Mouse (Mus musculus) liver, embryonic 11.5 days (tissue): Measurements from ENCODE around the gene Lat2. TPM values are rescaled to one million over a fixed set of nuclear protein-coding genes. Genes with fewer than 3 reads are reported as not detected.
A peak's percentile ranks its signal among the peaks of the same experiment; 100 is the strongest.

Experiments
- ATAC-seq: fragments of 200-750 bp; cut with Nextera tagmentation; replicated peaks from 2 replicates; pipeline ENCODE4 v1.8.0; 2017; ENCODE audit warnings: moderate number of reproducible peaks, mild to moderate bottlenecking, moderate TSS enrichment, moderate library complexity; ENCODE audit not compliant: low FRiP score
- DNase-seq: peaks from one replicate; pipeline ENCODE4 v3.0.0-alpha.2; 2017; ENCODE audit warnings: low spot score
- H3K27ac ChIP-seq: fragments of 300-500 bp; sonication (generic); 2 replicates; pipeline ENCODE4 v1.5.1; 2014; ENCODE audit warnings: mild to moderate bottlenecking, low read depth, low read length, control low read depth
- H3K27me3 ChIP-seq: fragments of 300-500 bp; sonication (generic); replicated peaks from 2 replicates; pipeline ENCODE4 v1.6.1; 2014; ENCODE audit warnings: low read length, mixed read lengths; ENCODE audit not compliant: control insufficient read depth, insufficient read depth
- H3K36me3 ChIP-seq: fragments of 300-500 bp; sonication (generic); 2 replicates; pipeline ENCODE4 v1.6.1; 2014; ENCODE audit warnings: mild to moderate bottlenecking, low read length, moderate library complexity, mixed read lengths; ENCODE audit not compliant: control insufficient read depth, insufficient read depth
- H3K4me1 ChIP-seq: fragments of 300-500 bp; sonication (generic); replicated peaks from 2 replicates; pipeline ENCODE4 v1.6.1; 2014; ENCODE audit warnings: low read length, mixed read lengths; ENCODE audit not compliant: control insufficient read depth, insufficient read depth
- H3K4me2 ChIP-seq: fragments of 300-500 bp; sonication (generic); 2 replicates; pipeline ENCODE4 v1.6.1; 2014; ENCODE audit warnings: mild to moderate bottlenecking, control low read depth, moderate library complexity
- H3K4me3 ChIP-seq: fragments of 300-500 bp; sonication (generic); 2 replicates; pipeline ENCODE4 v1.5.1; 2014; ENCODE audit warnings: low read depth, low read length, control low read depth
- H3K9ac ChIP-seq: fragments of 300-500 bp; sonication (generic); 2 replicates; pipeline ENCODE4 v1.6.1; 2014; ENCODE audit warnings: low read depth, low read length, control low read depth
- H3K9me3 ChIP-seq: fragments of 300-500 bp; sonication (generic); 2 replicates; pipeline ENCODE4 v1.6.1; 2016; ENCODE audit warnings: low read length, inconsistent platforms, mixed read lengths; ENCODE audit not compliant: control insufficient read depth
- WGBS: fragments of 180-500 bp; shearing (Covaris S2); extraction: QIAGEN DNeasy Blood & Tissue Kit; methylation state at CpG from one replicate; pipeline ENCODE4 v1.1.7; 2014; 5-methylcytosine and 5-hydroxymethylcytosine counted together
- polyA plus RNA-seq: library from polyadenylated mRNA; unstranded; fragments of >200 nt; fragmentation: Nextera tagmentation; extraction: Ambion mirVana; gene quantifications from 2 replicates; pipeline ENCODE4 v1.2.1, GENCODE M21; 2014

The Lat2 gene
- polyA plus RNA-seq, 1 experiment from 2014 or later: 2.1 TPM

DNA sequence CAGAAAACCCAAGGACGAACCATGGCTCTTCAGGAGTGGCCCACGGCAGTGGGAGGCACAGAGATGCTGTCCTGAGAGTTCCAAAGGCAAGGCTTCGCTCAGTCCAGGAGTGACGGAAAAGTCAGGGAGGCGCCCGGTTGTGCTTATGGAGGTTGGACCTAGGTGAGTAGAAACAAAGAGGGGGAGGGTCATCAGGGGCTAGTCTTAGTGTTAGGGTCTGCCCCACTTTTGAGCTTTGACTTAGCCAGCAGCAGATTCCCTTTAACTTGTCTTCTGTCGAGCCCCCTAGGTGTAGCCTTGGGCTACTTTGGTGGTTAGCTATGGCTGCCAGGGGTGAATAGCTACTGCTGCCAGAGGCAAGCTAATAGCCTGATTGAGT lies 54.8 kb downstream of the Lat2 start, which contains the start of gene Syna:
Syna (minus strand) TSS at position 101 of the 379 bp plus-strand sequence.
- WGBS: 89% methylated on average over 7 of the region's 7 CpGs
- Histone ChIP-seq H3K9me3 (no peaks in the 10 kb centered on the region), H3K4me1 (peaks cover 8% of the 10 kb centered on the region), H3K4me2 (no peak within 1 kb of the TSS), H3K4me3 (no peak within 1 kb of the TSS), H3K27me3 (no peaks in the 10 kb centered on the region), H3K36me3 (no peaks in the 10 kb centered on the region), H3K27ac (no peak within 1 kb of the TSS), H3K9ac (no peak within 1 kb of the TSS)
- DNase-seq: no peak
- no peak for ATAC-seq

DNA sequence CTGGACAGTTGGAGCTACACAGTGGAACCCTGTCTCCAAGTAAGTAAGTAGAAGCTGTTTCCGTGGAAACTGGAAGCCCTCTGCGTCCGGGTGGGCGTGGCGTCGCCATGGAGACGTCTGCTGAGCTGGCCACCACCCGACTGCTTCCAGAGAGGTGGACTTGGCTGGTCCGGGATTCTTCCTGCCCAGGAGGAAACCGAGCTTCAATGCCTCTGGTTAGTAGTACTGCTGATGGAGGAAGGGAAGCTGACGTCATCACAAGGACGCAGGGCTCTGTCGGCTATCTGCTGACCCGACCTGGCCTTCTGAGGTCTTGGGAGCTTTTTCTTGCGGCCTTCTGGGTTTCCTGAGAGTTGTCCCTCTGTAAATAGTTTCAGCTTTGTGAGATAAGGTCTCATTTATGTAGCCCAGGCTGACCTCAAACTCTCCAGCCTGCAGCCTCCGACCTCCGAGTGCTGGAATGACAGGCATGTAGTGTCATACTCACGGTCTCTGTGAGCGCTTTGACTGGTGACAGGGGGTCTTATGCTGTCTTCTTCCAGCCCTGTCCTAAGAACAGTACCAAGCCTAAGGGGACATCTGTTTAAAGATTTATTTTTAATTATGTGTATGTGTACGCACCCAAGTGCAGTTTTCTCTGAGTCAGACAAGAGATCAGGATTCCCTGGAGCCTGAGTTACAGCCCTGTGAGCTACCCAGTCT lies 59.2 kb downstream of the Lat2 start:
- H3K4me3 ChIP-seq: no peak overlapping the region
- peaks cover 24% of the 10 kb centered on the region for H3K4me1 ChIP-seq
- no peaks in the 10 kb centered on the region for H3K36me3 ChIP-seq
- H3K9ac ChIP-seq: no peak overlapping the region
- no peak overlapping the region for H3K27ac ChIP-seq
- H3K27me3 ChIP-seq: no peaks in the 10 kb centered on the region
- 12% methylated on average over 20 of the region's 20 CpGs for WGBS
- ATAC-seq: 0 out of 2 replicates have a peak, but pooled peaks have one; percentile 12
- DNase-seq: peak; percentile 63
- H3K4me2 ChIP-seq: peak overlapping the region; percentile 28
- no peaks in the 10 kb centered on the region for H3K9me3 ChIP-seq

DNA sequence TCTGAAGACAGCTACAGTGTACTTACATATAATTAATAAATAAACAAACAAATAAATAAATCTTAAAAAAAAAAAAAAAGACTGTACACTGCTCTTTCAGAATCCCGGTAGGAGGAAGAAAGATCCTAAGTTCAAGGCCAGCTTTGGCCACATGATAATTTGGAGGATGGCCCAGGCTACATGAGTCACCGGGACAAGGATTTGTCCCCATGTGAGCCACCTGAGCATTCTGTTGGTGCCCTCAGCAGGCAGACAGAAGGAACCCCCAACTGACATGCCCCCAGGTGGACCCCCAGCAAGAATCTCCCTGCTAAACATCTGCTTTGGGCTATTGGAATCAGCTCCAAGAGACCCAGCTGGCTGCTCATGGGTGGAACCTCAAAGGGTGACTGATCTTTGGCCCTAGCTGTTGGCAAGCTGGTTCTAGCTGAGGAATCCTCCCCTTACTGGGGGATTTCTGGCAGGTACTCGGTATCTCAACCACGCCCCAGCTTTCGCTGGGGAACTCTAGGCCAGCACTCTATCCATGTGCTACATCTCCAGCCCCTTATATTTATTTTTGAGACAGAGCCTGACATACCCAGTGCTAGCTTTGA lies 60.8 kb downstream of the Lat2 start:
- no peak overlapping the region for H3K9ac ChIP-seq
- H3K36me3 ChIP-seq: no peaks in the 10 kb centered on the region
- H3K4me1 ChIP-seq: peaks cover 24% of the 10 kb centered on the region
- H3K4me3 ChIP-seq: no peak overlapping the region
- H3K9me3 ChIP-seq: no peaks in the 10 kb centered on the region
- DNase-seq: no peak
- H3K4me2 ChIP-seq: no peak overlapping the region
- ATAC-seq: no peak
- H3K27ac ChIP-seq: no peak overlapping the region
- 87% methylated on average over 5 of the region's 5 CpGs for WGBS
- H3K27me3 ChIP-seq: no peaks in the 10 kb centered on the region

DNA sequence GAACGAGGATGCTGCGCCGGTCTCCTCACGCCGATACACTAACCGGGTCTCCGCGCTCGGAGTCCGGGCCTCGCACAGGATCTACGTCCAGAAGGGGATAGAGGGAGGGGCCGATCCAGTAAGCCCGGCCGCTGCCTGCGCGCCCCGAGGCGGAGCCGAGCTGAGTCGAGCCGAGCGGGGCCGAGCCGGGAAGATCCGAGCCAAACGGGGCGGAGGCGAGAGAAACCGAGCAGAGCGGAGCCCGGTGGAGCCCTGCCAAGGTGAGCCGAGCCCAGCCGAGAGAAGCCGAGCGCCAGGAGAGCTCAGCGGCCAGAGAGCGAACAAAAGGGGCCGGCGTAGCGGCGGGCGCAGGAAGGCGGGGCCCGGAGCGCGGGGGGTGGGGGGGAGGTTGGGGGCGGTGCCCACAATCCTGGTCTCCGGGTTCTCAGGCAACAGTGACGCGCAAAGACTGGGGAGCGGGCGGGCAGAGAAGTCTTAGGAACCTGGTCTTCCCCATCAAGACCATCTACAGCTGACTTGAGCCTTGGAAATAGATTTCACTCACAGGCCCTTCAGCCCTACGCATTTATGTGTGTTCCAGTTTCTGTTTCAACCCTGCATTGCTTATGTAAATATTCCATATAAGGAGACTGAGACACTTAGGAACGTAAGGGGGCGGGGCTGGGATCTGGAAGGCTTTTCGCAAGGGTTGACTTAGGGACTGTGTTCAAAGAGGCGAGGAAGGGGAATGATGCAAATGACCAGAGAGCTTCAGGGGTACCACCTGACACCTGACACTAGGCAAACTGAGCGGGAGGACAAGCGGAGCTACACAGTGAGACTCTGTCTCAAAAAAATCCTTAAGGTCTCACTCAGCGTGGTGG lies 62.5 kb downstream of the Lat2 start, which contains the start of gene Clip2:
Clip2 (minus strand) TSS at position 325 of the 863 bp plus-strand sequence.
- Histone ChIP-seq H3K4me2 (peak within 1 kb of the TSS; percentile 99), H3K4me3 (peak within 1 kb of the TSS; percentile 78), H3K36me3 (no peaks in the 10 kb centered on the region), H3K4me1 (peaks cover 27% of the 10 kb centered on the region), H3K27ac (peak within 1 kb of the TSS; percentile 80), H3K27me3 (no peaks in the 10 kb centered on the region), H3K9ac (peak within 1 kb of the TSS; percentile 76), H3K9me3 (no peaks in the 10 kb centered on the region)
- peak; percentile 91 for DNase-seq
- ATAC-seq: peak; percentile 88
- WGBS: 2% methylated on average over 60 of the region's 61 CpGs

DNA sequence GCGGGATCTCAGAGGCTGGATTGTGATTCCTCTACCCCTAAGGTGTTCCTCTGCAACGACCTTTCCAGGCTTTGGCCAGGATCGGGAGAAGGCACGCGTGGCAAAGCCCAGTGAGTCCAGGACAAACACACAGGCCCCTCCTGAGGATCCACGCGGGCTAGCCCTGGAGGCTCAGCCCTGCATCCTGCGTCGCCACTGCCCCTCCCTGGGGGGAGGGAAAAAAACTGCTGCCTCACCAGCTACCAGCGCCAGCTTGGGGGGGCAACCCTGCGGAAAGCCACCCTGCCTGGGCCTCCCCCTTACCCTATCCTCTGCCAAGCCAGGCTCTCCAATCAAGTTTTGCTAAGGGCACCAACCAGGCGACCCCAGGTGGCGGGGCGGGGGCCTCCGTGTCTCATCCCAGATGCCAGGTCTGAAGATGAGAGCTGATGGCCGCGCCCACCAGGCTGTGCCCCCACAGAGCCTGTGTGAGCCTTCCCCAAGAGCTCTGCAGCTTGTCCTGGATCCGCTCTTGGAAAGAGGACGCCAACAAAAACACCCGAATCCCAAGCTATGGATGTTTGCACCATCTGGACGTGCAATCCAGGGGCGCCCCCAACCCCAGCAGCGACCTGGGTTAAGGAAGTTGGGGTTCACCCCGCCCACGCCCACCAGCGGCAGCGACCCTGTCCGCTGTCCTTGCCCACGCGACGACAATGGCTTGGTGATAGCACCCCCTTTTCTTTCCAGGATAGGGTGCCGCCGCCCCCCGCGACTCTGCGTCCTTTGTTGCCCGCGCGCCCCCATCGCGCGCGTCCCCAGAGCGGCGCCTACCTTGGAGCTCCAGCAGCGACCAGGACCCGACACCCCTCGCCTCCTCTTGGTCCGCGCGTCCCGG lies 63.4 kb downstream of the Lat2 start:
- ATAC-seq: no peak

DNA sequence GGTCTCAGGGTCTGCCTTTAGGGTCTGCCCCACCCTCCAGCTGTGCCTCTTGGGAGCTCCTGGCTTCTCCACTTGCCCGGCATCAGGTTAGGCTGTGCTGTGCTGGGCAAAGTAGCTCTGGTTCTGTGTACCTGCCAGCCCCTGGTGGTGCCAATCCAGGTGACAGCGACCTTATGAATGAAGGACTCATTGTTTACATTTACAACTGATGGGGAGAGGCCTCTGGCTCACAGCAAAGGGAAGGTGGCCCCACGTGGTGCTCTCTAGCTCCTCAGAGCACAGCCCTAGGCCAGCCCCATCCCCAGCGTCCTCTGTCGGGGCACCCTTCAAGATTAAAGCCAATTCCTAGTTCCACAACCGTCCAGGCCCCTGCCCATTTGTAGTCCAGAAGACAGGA lies 64.0 kb downstream of the Lat2 start:
- no peak for DNase-seq
- Histone ChIP-seq H3K9me3 (no peaks in the 10 kb centered on the region), H3K9ac (peak overlapping the region; percentile 76), H3K27ac (no peak overlapping the region), H3K4me2 (peak overlapping the region; percentile 99), H3K36me3 (no peaks in the 10 kb centered on the region), H3K27me3 (no peaks in the 10 kb centered on the region), H3K4me3 (peak overlapping the region; percentile 78), H3K4me1 (peaks cover 26% of the 10 kb centered on the region)
- WGBS: 20% methylated on average over 6 of the region's 6 CpGs
- no peak for ATAC-seq

More for the DNA sequence above, 63.4 kb downstream of the Lat2 start:
- peaks cover 27% of the 10 kb centered on the region for H3K4me1 ChIP-seq
- H3K4me2 ChIP-seq: peak overlapping the region; percentile 99
- H3K36me3 ChIP-seq: no peaks in the 10 kb centered on the region
- no peaks in the 10 kb centered on the region for H3K9me3 ChIP-seq
- no peaks in the 10 kb centered on the region for H3K27me3 ChIP-seq
- peak overlapping the region; percentile 78 for H3K4me3 ChIP-seq
- 4% methylated on average over 52 of the region's 52 CpGs for WGBS
- peak overlapping the region; percentile 76 for H3K9ac ChIP-seq
- DNase-seq: peak; percentile 55
- peak overlapping the region; percentile 80 for H3K27ac ChIP-seq
